Mouse (Mus musculus) adrenal gland, adult 2 months (tissue): ENCODE results near the gene Acbd4. TPM values are rescaled to one million over a fixed set of nuclear protein-coding genes. Genes with fewer than 3 reads are reported as not detected.

Experiments used
- DNase-seq: peaks from one replicate; pipeline ENCODE4 v3.0.0; 2021
- long read RNA-seq: library from polyadenylated mRNA; stranded (forward); transcript quantifications from one replicate; pipeline ENCODE4 v2.0.0, GENCODE M21; 2021
- polyA plus RNA-seq: library from polyadenylated mRNA; depleted of rRNA; stranded (reverse); fragments of >200 nt; gene quantifications from 2 replicates; pipeline ENCODE4 v1.2.3, GENCODE M21; 2012; rRNA removed
- total RNA-seq, 2 experiments: library from RNA; stranded (reverse); gene quantifications; 2 replicates each; pipeline ENCODE4 v1.2.3; 2021

Gene Acbd4
- total RNA-seq (100 to 1,000 TPM in 1 of 2 experiments, 10 to 100 TPM in 1; 88.4 to 175 TPM), polyA plus RNA-seq (70.3 and 91.9 TPM in 2 replicates)
- long read RNA-seq, partial matches to known transcripts = 50 of 101 reads
- long read RNA-seq, other reads (novel, unspliced or antisense) = 46 of 101 reads

DNA sequence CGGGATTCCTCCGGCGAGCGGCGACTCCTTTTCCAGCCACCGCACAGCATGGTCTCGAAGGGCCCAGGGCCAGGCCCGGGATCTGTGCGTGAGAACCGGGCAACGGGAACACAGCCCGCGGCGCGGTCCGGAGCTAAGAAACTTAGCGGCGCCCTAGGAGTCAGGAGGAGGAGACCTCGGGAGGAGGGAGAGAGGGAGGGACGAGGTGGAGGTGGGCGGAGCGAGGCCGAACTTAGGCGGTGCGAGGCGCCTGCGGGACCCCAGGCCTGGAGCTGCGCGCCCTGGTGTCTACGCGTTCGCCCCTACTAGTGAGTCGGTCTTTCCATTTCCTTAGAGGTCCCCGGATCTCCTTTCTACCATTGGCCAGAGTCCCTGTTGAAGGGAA lies at the start of gene Acbd4, which contains the start of gene Plcd3:
Gene Acbd4, plus strand, starts transcription at position 202 of the 385 bp plus-strand sequence.
Gene Plcd3, minus strand, starts transcription at position 178 of the 385 bp plus-strand sequence.
- peak; percentile 93 for DNase-seq

- DNase-seq = no peak
Measured at GRCm38 (mm10) chr11:103052078-103052477, 49.4 kb upstream of the Acbd4 start.

DNA sequence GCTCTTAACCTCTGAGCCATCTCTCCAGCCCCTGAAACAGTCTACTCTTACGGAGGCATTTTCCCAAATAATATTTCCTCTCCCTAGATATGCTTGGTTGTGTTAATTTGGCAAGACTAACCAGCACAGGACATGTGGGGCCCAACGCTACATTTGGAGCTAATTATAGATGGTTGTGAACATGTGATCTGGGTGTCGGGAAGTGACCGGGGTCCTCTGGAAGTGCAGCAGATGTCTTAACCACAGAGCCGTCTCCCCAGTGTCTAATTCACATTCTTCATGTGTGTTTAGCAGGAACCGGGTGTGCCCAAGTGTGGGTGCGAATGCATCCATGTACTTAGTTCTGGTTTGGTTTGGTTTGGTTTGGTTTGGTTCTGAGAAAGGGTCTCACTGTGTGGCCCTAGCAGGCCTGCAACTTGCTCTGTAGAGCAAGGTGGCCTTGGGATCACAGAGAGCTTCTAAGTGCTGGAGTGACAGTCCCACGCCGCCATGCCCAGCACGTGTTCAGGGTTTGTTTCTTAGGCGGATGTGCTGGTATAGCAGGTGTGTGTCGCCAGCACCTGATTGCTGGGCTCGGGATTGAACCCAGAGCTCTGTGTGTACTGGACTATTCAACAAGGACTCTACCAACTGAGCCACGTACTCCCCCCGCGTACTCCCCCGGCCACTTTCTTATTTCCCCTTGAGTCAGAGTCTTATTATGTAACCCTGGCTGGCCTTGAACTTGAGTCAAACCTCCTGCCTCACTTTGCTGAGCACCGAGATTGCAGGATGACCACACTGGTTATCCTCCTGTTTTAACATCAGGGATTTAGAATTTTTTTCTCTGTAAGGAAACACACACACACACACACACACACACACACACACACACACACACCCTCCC lies 48.0 kb upstream of the Acbd4 start:
- peak; percentile 60 for DNase-seq

GRCm38 (mm10) chr11:103054798-103055197 lies 46.7 kb upstream of the Acbd4 start:
- DNase-seq = peak; percentile 74

GRCm38 (mm10) chr11:103056636-103057035 lies 44.8 kb upstream of the Acbd4 start:
- DNase-seq = peak; percentile 80

DNA sequence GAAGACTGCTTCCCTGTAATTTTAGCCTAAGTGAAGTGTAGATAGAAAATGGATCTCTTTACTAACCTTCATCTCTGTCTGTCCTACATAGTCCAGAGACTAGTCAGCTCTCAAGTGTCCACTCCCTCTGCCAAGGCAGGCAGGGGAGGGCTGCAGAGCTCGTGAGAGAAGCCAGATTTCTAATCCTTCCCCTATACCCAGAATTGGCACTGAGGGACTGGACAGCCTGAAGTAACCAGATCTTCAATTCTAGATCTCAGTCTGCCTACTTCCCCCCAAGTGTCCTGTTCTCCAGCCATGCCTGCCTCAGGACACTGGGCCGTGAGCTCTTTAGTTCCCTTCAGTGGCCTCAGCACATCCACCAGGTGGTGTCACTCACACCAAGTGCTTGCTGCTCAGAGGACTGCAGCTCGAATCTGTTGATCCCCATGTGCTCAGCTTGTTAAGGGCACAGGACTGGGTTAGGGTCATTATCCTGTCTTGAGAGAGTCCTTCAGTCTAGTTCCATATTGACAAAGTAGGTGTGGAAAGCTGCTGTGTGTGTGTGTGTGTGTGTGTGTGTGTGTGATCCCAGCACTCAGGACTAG lies 42.9 kb upstream of the Acbd4 start:
- DNase-seq = no peak

- peak; percentile 48 for DNase-seq
Measured at GRCm38 (mm10) chr11:103066191-103067050, 35.1 kb upstream of the Acbd4 start.

DNA sequence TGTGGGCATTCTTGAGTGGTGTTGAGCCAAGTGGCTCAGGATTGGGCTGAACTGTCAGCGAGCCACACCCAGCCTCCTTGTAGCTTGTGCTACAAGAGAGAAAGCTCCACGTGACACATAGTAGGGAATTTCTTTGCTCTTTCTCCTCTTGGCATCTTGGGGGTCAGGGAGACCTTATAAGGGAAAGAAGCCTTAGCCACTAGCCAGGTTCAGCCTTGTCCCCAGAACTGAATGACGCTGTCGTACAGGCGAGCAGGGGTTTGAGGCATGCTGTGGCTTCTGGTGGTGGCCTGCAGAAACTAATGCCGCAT lies 34.5 kb upstream of the Acbd4 start:
- DNase-seq = no peak

GRCm38 (mm10) chr11:103067457-103068001 lies 34.0 kb upstream of the Acbd4 start:
- peak; percentile 51 for DNase-seq

- DNase-seq = no peak
Measured at GRCm38 (mm10) chr11:103068272-103068671, 33.2 kb upstream of the Acbd4 start.

DNA sequence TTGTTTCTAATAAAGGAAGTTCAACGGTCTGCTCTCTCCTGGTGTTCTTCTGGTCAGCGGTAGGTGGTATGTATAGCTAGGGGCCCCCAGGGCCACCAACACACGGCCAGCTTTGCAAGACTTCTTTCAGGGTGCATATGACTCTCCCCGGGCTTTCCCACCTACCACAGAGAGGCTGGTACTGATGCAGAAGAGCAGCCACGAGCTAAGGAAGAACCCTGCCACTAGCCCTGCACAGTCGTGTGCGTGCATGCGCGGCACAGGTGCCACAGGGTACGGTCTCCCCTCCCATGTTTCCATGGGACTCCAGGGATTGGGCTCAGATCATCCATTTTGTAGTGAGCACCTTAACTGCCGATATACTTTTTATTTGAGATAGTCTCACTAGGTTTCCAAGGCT lies 32.6 kb upstream of the Acbd4 start:
- no peak for DNase-seq

GRCm38 (mm10) chr11:103069731-103070130 lies 31.8 kb upstream of the Acbd4 start:
- DNase-seq = no peak

DNA sequence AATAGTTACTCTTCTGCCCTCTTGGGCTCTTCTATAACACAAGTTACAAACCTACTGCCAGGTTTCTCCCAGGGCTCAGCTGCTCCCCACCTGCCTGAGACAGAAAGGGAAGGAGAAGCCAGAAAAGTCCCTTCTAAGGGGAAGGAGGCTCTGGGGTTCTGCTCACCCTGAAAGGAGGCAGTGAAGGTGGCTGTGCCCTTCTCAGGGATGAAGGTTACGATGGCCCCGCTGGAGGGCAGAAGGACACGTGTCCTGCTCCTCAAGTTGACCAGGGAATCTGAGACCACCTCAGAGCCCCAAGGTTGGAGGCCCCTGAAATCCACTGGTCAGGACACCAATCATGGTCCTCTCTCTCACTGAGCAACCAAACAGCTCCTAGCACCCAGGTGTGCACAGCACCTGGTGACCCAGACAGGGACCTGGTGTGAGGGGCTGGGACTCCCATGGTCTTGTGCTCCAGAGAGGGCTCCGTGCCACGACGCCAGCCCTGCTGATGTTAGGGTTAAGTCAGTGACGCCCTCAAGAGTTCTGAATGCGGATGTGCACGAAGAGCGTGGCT lies 31.1 kb upstream of the Acbd4 start:
- no peak for DNase-seq

DNA sequence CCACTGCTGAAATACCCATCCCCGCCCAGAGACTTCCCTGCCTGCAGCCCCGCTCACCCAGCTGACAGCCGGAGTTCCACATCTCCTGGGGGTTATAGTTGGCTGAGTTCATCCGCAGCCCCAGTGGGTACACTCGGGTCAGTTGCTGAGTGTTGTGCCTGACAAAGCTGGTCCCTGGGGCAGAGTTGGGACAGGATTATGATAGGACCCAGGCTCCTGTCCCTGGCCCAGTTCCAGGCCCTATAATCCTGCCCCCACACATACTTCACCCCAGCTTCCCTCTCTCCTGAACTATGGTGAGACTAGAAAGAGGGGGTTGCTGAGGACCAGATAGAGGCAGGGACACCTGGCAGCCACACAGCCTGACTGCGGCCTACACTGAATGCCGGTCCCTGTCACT lies 27.8 kb upstream of the Acbd4 start:
- no peak for DNase-seq

DNA sequence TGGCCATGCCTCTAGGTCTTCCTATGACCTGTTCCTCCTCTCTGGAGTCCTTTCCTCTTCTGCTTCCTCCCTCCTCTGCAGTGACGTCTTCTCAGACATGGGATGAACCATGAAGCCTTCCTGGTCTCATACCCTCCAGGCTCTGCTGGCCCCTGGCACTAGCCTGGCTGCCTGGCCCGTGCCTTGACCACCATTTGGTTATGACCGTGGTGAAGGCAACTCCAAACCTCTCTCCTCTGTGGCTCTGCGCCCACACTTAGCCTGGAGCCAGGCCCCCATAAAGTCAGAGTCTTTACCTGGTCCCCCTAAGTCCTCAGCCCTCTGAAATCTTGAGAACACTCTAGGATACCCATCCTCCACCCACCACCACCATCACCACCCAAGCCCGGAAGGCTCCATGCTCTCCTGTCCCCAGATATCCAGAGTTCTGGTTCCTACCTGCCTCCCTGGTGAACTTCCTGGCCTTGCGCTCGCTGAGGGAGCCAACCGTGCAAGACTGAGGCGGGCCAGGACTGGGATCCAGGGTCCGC lies 27.3 kb upstream of the Acbd4 start:
- no peak for DNase-seq

- DNase-seq = no peak
Measured at GRCm38 (mm10) chr11:103074796-103075323, 26.6 kb upstream of the Acbd4 start.

DNA sequence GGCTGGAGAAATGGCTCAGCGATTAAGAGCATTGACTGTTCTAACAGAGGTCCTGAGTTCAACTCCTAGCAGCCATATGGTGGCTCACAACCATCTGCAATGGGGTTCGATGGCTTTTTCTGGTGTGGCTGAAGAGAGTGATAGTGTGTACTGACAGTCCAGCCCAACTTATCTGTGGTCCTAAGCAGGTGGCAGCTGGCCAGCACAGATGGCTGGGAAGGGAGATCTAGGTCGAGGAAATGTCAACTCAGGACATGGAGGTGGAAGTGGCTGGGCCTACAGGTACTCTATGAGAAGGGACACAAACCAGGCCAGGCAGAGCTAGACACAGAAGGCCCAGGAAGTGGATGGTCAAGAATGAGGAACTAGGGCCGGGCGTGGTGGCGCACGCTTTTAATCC lies 25.5 kb upstream of the Acbd4 start:
- no peak for DNase-seq

- no peak for DNase-seq
Measured at GRCm38 (mm10) chr11:103076581-103076980, 24.9 kb upstream of the Acbd4 start.

GRCm38 (mm10) chr11:103078131-103078530 lies 23.4 kb upstream of the Acbd4 start:
- DNase-seq = no peak

- no peak for DNase-seq
Measured at GRCm38 (mm10) chr11:103080323-103081091, 21.0 kb upstream of the Acbd4 start.
